Mouse (Mus musculus) kidney, postnatal 4 days (tissue): ENCODE results near the gene Fndc9.
A peak's percentile ranks its signal among the peaks of the same experiment; 100 is the strongest.

Source experiments
- DNase-seq, 2 experiments: peaks; one replicate each; pipeline ENCODE4 v3.0.0; 2021; ENCODE audit warnings: mixed read lengths in 2 of 2

Fndc9 gene

DNA sequence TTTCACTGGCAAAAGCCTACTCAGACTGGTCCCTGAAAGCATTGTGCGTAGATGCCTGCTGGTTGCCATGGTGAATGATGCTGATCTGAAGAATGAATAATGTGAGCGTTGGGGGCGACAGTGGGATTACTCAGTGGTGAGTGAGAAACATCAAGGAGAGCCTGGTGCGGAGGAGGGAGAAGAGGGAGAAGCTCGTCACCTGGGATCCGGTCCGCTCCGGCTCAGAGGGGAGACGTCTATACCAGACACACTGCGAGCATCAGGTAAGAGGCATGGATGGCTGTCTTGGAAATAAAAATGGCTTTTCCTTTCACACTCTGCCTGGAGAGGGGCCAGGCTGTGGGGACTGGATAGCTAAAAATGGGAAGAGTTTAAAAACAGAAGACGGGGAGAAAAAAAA, at the start of gene Fndc9:
Gene Fndc9, plus strand, starts transcription at position 198 of the 400 bp plus-strand sequence.
- DNase-seq = no peak

DNA sequence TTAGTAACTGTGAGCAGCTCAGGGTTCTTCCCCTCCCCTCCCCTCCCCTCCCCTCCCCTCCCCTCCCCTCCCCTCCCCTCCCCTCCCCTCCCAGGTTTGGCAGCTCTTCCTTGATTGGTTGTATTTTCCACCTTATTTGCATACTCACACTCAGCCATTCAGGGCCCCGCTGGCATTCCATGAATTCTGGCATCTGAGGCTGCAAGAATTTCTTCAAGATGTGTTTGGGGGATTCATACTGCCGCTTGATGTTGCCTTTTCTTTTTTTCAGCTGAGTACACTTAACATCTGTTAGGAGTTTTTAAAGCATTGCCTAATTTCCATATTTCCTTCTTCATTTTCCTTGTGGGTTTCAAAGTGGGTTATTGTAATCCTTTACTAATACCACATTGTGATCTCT, 47.0 kb upstream of the Fndc9 start:
- no peak for DNase-seq

DNA sequence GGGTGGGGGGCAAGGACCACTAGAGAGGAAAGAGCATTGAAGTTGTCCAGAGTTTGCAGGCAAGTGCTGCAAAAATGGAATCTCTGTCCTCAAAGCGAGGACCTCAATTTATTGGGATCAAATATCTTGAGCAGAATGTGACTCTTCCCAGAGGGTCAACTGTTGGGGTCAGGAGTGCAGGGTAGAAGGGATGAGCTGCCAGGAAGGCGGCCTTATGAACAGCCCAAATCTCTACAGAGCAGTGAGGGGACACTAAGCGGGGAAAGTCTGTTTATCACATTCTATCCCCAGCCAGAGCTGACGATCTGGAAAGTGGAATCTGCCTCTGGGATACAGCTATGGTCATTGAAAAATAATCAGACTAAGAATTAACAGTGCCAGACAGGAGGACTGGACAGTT, 41.2 kb upstream of the Fndc9 start:
- DNase-seq = peak; percentile 55 to 61

DNA sequence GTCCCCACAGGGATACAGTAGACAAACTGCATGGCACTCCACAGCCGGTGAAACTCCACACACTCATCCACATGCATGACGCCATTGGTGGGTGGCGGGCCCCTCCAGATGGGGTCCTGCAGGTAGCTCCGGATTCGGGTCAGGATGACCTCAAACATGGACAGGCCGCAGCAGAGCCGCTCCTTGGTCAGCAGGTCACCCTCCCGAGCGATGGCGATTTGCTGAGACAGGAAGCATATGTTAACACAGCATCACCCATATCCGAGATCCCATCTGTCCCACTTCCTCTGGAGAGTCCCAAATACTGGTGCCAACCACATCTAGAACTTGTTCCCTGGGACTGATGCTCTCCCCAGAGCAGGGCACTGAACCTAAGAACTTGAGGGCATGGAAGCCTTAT, 34.7 kb upstream of the Fndc9 start:
- no peak for DNase-seq

DNA sequence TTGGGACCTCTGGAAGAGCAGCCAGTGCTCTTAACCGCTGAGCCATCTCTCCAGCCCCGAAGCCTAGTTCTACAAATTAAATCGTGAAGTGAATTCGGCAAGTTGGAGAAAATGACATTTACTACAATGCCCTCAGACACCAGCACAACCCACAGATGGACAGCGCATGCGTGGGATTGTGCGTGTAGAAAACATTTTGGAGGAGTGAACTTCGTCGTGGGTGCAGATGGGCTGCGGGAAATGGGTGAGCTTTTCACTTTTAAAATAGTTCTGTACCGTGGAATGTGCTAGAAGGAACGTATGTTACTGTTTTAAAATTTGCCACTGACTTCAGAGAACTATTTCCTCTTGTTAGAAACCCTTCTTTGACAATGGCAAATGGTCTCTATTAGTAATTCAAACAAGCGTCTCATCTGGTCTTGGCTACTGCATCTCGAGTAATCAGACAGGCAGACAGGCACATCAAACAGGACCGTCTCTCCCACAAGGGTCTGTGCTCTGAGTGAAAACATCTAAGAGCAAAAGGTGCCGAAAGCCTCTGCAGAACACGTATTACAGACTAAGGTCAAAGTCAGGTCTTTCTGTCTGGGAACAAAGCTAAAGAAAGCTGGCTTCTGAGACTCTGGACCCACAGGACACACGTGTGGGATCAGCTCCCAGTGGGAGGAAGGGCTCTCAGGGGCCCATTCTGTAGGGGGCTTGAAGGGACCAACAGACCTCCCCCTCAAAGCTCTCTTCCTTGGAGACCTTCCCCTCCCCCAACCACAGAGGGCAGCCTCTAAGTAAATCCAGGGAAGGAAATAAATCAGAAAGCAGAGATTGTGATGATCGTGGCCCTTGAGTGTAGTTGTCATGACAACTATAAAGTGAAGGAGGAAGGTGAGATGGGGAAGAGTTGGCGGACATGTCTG, 33.4 kb upstream of the Fndc9 start:
- peak; percentile 36 to 41 for DNase-seq

DNA sequence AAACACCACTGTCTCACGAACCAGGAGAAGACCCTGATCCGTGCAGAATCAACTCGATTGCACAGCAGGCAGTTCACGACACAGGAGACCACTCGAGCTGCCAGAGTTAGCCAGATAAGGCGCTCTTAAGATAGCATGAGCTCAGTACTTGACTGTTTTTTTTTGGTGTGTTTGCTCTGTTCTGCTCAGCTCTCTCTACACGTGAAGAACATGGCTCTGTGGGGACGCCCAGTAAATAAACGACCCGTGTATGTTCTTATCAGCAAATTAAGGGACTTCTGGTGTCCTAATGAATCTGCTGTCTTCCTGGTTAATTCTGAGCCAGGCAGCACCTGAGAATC, 32.8 kb upstream of the Fndc9 start:
- DNase-seq = no peak

DNA sequence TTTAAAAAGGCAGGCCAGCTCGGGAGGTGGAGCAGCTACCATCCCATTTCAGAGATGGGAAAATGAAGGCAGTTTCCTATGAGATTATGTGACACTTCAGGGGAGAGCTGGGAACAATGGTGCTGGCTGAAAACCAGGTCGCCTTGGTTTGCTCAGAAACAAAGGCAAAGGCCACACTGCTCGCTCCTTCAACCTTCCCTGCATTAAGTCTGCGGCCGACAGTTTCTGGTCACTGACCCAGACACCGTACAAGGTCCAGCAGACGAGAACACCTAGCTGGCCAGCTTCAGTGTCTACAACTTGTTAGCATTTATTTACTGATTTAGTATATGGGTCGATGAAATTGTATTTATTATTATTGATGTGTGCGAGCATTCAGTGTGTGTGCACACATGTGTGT, 30.5 kb upstream of the Fndc9 start:
- DNase-seq = no peak

DNA sequence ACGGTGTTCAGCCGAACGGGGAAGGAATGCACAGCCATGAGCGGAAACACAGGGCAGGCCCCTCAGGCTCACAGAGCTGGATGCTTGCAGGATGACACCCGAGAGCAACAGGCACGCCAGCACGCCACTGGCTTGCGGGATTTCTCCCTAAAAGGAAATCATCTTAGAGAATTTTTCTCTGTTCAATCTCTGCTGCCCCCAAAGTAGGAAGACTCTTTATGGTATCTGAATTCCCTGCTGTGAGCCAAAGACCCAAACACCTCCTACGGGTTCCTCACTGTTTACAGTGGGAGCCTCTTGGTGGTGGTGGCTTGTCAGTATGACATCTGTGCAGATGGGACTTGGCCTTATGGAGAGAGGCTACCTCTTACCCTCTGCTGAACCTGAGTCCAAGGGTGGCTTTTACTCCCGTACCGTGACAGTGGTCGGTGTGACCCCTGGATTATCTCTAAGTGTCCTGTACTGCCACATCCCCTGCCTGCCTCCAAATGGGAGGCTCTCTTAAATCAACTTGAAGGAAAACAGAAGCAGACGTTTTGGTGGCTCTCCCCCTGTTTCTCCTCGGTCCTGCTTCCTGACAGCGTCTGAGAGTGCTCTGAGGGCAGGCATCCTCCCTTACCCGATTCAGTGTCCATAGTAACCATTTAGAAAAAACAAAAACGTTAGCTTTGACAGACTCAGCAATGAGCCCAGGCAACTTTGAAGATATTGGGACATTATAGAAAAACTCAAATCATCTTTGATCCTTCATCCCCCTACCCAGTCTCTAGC, 29.5 kb upstream of the Fndc9 start:
- peak; percentile 44 to 62 for DNase-seq

DNA sequence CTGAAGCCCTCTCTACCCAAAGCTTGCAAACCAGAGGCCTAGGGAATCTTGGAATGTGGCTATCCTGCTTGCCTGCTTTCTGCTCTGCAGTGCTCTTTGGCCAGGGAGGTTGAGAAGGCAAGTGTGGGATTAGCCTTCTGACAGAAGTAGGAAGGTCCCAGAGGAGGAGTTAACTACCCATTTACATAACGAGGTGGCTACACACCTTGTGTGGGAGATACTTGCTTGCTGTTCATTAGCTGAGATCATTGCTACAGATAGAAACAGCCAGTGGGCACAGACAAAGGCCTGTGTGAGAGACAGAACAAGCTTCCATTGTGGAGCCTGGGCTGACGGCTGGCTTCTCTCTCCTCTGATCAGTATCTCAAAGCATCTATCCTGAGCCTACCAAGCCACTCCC, 25.4 kb upstream of the Fndc9 start:
- DNase-seq = no peak

DNA sequence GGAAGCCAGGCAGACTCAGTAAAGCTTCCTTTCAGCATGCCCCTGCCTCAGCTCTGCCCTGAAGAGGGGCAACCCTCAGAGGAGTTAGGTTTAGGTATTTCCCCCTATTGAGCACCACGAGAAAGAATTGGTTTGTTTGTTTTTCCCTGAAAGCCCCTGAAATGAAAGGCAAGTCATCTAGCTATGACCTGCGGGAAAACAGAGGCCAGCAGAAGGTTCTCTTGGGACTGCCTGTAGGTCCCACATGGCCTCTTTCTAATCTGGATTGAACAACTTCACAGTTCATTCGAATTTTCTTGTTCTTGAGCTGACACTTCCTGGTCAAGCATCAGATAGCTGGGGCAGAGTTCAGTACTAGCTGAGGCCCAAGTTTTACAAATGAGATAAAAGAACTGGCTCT, 23.5 kb upstream of the Fndc9 start:
- DNase-seq = no peak

DNA sequence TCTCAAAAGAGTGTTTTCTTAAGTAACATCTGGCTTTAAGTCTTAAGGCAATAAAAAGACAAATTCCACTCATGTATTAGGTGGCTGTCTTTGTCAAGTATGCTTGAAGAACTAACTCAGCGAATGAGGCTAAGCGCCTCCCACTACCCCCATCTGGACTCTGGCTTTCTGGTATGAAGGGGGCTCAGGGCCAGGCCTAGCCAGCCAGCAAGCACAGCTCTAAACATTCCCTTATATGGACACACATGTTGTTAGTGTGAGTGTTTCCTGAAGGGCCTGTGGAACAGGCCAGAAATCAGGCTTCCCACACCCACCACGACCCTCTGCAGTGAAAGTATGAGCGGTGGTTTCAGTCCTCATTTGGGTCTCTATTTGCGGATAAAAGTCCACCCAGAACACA, 21.5 kb upstream of the Fndc9 start:
- peak; percentile 70 to 82 for DNase-seq

DNA sequence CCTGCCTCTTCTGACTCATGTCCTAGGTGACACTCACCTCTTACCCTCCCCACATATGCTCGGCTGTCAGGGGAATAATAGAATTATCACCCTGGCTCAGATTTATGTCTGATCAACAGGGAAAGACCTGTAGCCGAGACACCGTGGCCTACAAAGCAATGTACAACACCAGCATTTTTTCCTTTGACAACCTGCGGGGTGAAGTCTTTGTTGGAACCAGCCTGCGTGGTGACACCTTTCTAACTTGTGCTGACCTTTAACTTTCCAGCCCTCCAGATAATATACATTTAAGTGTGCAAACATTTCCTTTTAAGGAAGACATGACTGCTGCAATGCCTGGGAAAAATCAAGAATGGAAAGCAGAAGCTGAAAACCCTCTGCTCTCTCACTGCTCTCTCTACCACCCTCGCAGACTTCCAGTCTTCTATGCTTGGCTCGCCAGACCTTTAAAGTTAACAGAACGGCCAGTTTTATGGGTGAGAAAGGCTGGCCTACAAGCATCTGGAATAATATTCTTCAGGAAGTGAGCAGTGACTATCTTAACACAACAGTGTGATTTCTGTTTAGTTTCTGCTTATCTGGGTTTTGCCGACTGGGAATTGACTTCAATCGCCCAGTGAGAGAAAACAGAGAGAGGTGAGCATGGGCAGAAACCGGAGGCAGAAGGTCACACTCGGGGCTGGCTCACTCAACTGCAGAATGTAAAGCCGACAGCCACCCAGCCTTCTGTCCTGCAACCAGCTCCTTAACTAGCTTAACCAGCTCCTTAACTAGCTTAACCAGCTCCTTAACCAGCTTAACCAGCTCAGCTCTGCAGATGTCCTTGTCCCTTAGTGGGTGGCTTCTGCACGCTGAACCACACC, 20.7 kb upstream of the Fndc9 start:
- peak; percentile 17 to 35 for DNase-seq

DNA sequence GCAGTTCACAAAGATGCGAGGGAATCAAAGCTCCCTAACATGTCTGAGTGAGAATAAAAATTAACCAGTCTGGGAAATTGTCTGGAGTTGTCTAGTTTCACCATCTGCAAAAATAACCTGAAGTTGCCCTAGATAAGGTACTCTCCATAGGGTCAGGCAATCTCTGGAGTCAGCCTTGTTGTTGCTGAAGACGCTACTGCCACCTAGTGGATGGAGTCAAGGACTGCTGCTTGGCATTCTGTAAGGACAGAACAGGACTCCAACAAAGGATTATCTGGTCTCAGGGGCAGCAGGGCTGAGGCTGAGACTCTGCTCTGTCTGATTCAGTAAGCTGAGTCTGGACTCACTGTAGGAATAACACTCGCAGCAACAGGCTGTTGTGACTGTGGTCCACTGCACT, 20.0 kb upstream of the Fndc9 start:
- DNase-seq = peak; percentile 64 to 78

DNA sequence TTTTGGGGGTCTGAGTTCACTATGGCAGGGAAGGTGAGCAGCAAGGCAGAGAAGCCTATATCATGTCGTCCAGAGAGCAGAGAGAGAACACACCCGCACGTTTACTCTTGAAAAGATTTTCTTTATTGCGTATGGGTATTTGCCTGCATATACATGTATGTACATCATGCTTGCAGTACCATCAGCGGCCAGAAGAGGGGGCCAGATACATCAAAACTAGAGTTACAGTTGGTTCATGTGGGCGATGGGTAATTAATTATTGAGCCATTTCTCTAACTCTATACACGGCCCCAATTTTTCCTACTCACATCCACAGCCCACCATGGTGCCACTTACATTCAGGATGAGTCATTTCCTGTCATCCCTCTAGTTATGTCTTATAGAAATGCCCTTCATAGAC, 18.7 kb upstream of the Fndc9 start:
- DNase-seq = peak; percentile 58 to 68

DNA sequence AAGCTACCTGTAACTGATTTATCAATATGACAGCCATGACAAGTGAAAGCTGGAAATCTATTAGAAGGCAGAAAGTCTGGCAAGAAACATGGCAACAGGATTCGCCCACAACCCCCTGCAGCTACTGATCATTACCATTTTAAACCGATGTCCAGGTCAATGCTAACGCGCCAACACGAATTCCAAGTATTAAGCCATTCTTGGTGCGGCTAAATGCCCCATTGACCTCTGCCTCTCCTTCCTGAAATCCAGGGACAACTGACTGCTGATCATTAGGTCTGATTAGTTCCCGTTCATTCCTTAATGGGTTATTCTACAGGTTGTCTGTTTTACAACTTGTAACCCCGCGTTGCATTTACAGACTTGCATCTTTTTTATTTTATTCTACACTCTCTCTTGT, 17.6 kb upstream of the Fndc9 start:
- DNase-seq = no peak

DNA sequence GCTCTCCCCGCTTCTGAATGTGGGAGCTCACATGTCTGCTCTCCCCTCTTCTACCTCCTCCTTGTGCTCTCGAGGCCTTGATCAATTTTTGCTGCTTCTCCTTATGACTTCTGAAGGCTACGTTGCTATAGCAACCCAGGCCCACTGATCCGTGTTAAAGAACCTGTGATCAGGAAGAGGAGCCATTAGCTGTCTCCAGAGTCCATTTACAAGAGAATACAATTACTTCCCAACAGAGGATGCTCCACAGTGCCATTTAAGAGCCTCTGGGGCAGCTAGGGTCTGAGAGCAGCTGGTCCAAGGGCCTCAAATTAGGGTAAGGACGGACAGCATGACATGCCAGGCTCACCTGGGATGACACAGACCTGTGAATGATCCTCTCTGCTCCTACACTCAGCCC, 16.7 kb upstream of the Fndc9 start:
- no peak for DNase-seq

DNA sequence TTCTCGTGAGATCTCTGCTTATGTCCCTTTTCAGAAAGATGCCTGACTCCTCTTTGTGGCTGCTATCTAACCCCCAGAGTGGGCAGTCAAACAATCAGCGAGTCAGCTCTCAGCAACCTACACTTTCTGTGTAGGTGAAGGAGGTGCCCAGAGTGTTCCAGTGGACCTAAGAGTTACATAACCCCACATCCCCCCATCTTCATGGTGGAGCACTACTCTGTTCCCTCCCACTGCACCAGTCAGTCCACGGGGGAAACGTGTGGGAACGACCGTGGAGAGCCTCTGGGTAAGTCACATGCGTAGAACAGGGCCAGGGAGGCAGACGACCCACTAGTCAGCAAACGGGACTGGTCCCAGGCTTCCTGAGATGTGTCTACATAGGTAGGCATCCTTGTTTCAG, 16.0 kb upstream of the Fndc9 start:
- DNase-seq = no peak

DNA sequence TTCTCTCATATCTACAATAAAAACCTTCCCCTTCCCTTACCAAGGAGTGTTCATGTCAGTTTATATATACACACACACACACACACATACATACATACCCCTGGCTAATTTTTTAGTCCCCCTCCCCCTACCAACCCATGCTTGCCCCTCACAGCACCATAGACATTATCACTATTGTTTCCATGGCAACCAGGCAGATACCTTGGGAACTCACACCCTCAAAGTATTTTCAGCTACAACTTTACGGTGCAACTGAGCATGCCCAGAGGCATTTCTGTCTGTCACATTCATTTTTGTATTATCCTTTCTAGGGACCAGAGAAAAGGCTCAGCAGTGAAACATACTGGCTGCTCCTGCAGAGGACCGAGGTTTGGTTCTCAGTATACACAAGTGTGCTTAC, 15.1 kb upstream of the Fndc9 start:
- DNase-seq = no peak

DNA sequence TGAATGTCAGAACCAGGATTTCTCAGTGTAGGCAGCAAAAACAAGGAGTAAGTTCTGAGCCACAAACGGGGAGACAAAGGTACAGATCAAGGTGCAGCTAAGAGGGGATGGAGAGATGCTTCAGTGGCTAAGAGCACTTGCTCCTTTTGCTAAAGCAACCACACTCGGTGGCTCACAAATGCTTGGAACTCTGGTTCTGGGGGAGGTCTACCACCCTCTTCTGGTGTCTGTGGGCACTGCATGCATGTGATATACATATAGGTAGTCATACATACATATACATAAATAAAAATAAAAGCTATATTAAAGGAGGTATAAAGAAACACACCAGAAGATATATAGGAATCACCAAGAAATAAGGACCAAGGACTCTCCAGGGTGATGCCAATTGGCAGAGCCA, 11.8 kb upstream of the Fndc9 start:
- DNase-seq = no peak

DNA sequence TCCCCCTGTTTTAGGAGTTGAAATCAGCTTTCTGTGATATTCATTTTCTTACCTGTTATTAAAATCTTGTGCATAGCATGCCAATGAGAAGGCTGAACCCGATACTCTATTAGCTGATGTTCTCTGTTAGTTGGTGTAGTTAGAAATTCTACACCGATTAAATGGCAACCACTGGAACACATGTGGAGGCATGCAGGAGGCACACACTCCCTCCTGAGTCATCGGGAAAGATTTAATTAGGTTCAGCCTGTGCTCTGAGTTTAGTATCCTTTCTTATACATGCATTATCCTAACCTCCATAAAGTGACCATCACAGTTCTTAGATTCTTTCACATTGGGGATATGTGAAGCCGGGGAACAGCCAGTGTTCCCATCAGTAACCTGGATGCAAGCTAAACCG, 10.0 kb upstream of the Fndc9 start:
- no peak for DNase-seq

DNA sequence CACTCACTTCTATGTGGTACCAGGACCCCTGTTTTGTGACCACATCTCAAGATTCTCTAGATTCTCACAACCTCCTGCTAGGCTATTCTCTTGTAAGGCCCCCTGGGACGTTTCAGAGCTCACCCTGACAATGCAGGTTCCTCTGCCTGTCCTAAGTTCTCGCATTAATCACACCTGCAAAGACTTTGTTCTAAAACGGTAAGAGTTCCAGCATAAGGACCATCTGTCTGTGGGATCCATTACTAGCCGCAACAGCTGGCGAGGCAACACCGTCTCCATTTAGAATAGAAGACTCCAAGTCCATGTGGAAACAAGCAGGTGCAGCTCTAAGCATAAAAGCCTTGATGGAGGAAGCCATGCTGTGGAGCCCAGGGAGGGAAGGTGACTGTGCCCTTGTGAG, 5.1 kb upstream of the Fndc9 start:
- DNase-seq = no peak

DNA sequence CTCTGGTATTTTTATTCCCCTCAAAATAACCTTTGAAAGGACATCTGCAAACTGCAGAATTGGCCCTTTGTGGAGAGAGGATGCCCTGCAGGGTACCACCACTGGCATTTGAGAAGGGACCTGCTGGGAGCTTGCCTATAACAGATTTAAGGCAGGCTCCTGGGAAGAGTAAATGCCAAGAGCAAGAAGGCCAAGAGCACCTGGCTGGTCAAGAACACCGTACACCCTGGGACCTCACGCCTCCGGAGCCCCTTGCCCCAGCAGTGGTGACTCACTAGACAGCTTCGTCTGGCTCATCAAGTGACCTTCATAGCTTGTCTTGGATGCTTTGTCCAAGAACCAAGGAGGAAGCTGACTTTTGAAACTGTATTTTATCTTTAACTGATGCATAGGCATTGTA, 2.5 kb upstream of the Fndc9 start:
- DNase-seq = no peak

DNA sequence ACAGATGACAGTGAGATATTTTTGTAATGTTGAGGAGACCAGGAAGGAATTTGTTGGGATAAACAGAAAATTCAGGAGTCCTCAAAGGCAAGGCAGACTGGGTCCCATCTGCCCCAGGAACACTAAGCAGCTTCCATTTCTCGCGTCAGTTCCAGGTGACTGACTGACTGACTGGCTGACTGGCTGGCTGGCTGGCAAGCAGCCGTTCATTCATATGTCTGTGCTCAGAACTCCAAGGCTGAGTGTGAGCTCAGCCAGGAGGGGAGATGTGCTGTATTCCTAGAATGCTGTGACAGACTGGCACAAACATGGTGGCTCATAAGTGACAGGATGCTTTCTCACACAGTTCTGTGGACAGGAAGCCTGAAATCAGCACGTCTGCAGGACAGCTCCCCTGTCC, 1.4 kb upstream of the Fndc9 start:
- DNase-seq = no peak
